Mouse (Mus musculus): ENCODE measurements around the gene 1110051M20Rik. TPM values are rescaled to one million over a fixed set of nuclear protein-coding genes. Genes with fewer than 3 reads are reported as not detected.

The 1110051M20Rik gene
- polyA plus RNA-seq, 1 experiment from 2014 or later = 75.3 TPM

DNA sequence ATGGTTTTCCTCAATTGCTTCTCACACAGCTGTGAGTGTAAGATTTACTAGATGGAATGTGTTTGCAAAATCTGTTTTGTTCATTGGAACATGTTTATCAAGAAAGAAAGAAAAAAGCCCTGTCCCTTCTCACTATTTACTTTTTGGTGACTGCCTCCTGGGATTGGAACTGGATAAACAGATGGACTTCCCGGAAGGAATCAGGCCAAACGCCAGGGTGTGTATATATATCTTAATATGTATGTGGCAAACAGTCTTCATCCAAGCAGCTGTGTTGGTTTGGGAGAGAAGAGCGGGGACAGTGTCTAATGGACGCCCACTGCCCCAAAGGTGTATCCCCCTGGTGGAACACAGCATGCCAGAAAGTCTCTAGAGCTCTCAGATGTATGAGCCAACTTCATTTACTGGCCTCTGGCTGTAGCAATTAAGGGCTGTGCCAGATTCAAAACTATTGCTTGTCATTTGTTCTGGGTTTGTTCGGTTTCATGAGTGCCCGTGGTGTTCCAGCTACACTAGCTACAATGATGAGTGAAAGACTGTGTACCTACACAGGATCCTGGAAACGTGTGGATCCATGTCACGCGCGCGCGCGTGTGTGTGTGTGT is 117.7 kb downstream of the 1110051M20Rik start:
- no peaks in the 10 kb centered on the region for H3K4me1 ChIP-seq (ENCODE audit: control insufficient read depth, insufficient read depth, low read length)
- no peak overlapping the region for H3K4me3 ChIP-seq (ENCODE audit: low read depth, low read length)
- no peaks in the 10 kb centered on the region for H3K36me3 ChIP-seq (ENCODE audit: control insufficient read depth, insufficient read depth, low read length)
- ATAC-seq (ENCODE audit: insufficient number of reproducible peaks, low FRiP score, low TSS enrichment, low read depth) = no peak
- DNase-seq (ENCODE audit: low spot score) = no peak
- H3K27ac ChIP-seq (replicated peaks; ENCODE audit: low read depth, low read length) = no peak overlapping the region
- no peak overlapping the region for H3K9ac ChIP-seq (ENCODE audit: low read length)
- no peaks in the 10 kb centered on the region for H3K27me3 ChIP-seq (ENCODE audit: control insufficient read depth, insufficient read depth, low read length)
- 89% methylated on average over 13 of the region's 13 CpGs for WGBS
- H3K9me3 ChIP-seq (ENCODE audit: control insufficient read depth, low read length) = no peaks in the 10 kb centered on the region
- H3K4me2 ChIP-seq (ENCODE audit: low read depth, severe bottlenecking) = no peak overlapping the region

DNA sequence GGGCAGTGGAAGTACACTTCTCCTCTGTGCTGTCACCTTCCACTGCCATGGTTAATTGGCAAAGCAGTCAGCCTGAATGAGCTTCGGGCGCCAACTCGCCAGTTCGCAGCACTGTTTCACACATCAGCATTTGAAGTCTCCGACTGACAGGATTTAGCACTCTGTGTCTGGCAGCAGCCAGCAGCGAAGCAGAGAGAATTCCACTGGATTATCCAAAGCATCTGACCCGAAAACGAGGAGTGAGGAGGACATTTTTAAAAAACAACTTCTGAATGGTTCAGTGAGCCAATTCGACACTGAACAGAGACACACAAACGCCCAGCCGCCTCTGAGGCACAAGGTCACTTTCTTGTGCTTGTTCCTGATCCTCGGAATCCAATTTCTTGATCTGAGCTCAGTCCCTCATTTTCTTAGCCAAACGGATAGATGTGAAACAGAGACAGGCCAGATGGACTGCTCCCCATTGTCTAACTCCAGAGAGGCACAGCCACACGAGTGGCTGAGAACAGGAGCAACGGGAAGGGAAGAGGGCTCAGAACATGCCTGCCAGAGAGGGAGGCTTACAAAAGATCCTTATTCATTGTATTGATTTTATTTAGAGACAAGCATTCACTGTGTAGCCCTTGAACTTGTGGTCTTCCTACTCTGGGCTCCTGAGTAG is 119.6 kb downstream of the 1110051M20Rik start:
- no peak for ATAC-seq (ENCODE audit: insufficient number of reproducible peaks, low FRiP score, low TSS enrichment, low read depth)
- Histone ChIP-seq H3K4me1 (ENCODE audit: control insufficient read depth, insufficient read depth, low read length) (no peaks in the 10 kb centered on the region), H3K27me3 (ENCODE audit: control insufficient read depth, insufficient read depth, low read length) (no peaks in the 10 kb centered on the region), H3K4me2 (ENCODE audit: low read depth, severe bottlenecking) (no peak overlapping the region), H3K9me3 (ENCODE audit: control insufficient read depth, low read length) (no peaks in the 10 kb centered on the region), H3K4me3 (ENCODE audit: low read depth, low read length) (no peak overlapping the region), H3K9ac (ENCODE audit: low read length) (no peak overlapping the region), H3K36me3 (ENCODE audit: control insufficient read depth, insufficient read depth, low read length) (no peaks in the 10 kb centered on the region), H3K27ac (replicated peaks; ENCODE audit: low read depth, low read length) (no peak overlapping the region)
- no peak for DNase-seq (ENCODE audit: low spot score)
- 65% methylated on average over 15 of the region's 15 CpGs for WGBS

DNA sequence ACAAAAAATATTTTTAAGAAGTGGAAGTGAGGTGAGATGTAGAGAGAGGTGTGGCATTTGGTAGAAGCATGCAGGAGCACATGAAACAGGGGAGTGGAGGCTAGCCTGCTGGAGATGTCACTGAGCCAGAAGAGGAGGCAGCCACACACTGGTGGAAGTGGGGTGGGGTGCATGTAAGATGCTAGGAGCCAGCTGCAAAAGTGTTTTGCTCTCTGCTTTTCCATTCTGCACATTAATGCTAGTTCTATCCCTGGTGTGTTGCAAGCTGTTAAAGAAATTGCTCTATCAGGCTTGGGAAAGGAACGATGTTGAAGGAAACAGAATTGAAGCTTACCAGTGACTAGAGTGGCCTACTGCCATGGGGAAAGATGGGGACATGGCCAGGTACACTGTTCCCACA is 120.2 kb downstream of the 1110051M20Rik start:
- no peak overlapping the region for H3K9ac ChIP-seq (ENCODE audit: low read length)
- no peak overlapping the region for H3K27ac ChIP-seq (replicated peaks; ENCODE audit: low read depth, low read length)
- no peak for ATAC-seq (ENCODE audit: insufficient number of reproducible peaks, low FRiP score, low TSS enrichment, low read depth)
- H3K36me3 ChIP-seq (ENCODE audit: control insufficient read depth, insufficient read depth, low read length) = no peaks in the 10 kb centered on the region
- H3K27me3 ChIP-seq (ENCODE audit: control insufficient read depth, insufficient read depth, low read length) = no peaks in the 10 kb centered on the region
- H3K4me3 ChIP-seq (ENCODE audit: low read depth, low read length) = no peak overlapping the region
- H3K9me3 ChIP-seq (ENCODE audit: control insufficient read depth, low read length) = no peaks in the 10 kb centered on the region
- no peak overlapping the region for H3K4me2 ChIP-seq (ENCODE audit: low read depth, severe bottlenecking)
- H3K4me1 ChIP-seq (ENCODE audit: control insufficient read depth, insufficient read depth, low read length) = no peaks in the 10 kb centered on the region
- DNase-seq (ENCODE audit: low spot score) = no peak
- 85% methylated on average over 1 of the region's 1 CpGs for WGBS

DNA sequence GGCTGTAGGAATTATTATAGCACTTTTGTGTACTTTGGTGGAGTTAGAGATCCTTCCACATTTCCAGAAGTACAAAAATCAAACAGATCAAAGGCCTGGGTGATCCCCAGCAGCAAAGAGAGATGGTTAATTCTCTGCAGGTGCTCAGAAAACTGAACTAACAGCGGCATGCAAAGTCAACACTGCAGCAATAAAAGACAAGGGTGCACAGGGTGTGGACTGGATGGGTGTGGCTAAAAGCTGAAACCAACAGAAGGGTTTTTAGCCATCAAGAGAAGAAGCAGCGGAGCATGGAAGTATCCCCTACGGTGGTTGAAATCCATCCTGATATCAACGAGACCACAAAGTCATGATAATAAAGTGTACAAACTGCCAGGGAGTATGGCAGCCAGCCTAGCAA is 122.0 kb downstream of the 1110051M20Rik start:
- no peaks in the 10 kb centered on the region for H3K9me3 ChIP-seq (ENCODE audit: control insufficient read depth, low read length)
- no peak for DNase-seq (ENCODE audit: low spot score)
- H3K4me2 ChIP-seq (ENCODE audit: low read depth, severe bottlenecking) = no peak overlapping the region
- H3K4me3 ChIP-seq (ENCODE audit: low read depth, low read length) = no peak overlapping the region
- no peaks in the 10 kb centered on the region for H3K27me3 ChIP-seq (ENCODE audit: control insufficient read depth, insufficient read depth, low read length)
- H3K9ac ChIP-seq (ENCODE audit: low read length) = no peak overlapping the region
- 86% methylated on average over 4 of the region's 4 CpGs for WGBS
- H3K4me1 ChIP-seq (ENCODE audit: control insufficient read depth, insufficient read depth, low read length) = no peaks in the 10 kb centered on the region
- no peak overlapping the region for H3K27ac ChIP-seq (replicated peaks; ENCODE audit: low read depth, low read length)
- no peak for ATAC-seq (ENCODE audit: insufficient number of reproducible peaks, low FRiP score, low TSS enrichment, low read depth)
- no peaks in the 10 kb centered on the region for H3K36me3 ChIP-seq (ENCODE audit: control insufficient read depth, insufficient read depth, low read length)

GRCm38 (mm10) chr2:91321923-91322322 is 122.6 kb downstream of the 1110051M20Rik start:
- no peaks in the 10 kb centered on the region for H3K9me3 ChIP-seq (ENCODE audit: control insufficient read depth, low read length)
- no peak overlapping the region for H3K4me2 ChIP-seq (ENCODE audit: low read depth, severe bottlenecking)
- no peak overlapping the region for H3K9ac ChIP-seq (ENCODE audit: low read length)
- H3K27ac ChIP-seq (replicated peaks; ENCODE audit: low read depth, low read length) = no peak overlapping the region
- WGBS = 91% methylated on average over 2 of the region's 2 CpGs
- no peaks in the 10 kb centered on the region for H3K36me3 ChIP-seq (ENCODE audit: control insufficient read depth, insufficient read depth, low read length)
- no peak for ATAC-seq (ENCODE audit: insufficient number of reproducible peaks, low FRiP score, low TSS enrichment, low read depth)
- no peaks in the 10 kb centered on the region for H3K4me1 ChIP-seq (ENCODE audit: control insufficient read depth, insufficient read depth, low read length)
- DNase-seq (ENCODE audit: low spot score) = no peak
- no peak overlapping the region for H3K4me3 ChIP-seq (ENCODE audit: low read depth, low read length)
- no peaks in the 10 kb centered on the region for H3K27me3 ChIP-seq (ENCODE audit: control insufficient read depth, insufficient read depth, low read length)

DNA sequence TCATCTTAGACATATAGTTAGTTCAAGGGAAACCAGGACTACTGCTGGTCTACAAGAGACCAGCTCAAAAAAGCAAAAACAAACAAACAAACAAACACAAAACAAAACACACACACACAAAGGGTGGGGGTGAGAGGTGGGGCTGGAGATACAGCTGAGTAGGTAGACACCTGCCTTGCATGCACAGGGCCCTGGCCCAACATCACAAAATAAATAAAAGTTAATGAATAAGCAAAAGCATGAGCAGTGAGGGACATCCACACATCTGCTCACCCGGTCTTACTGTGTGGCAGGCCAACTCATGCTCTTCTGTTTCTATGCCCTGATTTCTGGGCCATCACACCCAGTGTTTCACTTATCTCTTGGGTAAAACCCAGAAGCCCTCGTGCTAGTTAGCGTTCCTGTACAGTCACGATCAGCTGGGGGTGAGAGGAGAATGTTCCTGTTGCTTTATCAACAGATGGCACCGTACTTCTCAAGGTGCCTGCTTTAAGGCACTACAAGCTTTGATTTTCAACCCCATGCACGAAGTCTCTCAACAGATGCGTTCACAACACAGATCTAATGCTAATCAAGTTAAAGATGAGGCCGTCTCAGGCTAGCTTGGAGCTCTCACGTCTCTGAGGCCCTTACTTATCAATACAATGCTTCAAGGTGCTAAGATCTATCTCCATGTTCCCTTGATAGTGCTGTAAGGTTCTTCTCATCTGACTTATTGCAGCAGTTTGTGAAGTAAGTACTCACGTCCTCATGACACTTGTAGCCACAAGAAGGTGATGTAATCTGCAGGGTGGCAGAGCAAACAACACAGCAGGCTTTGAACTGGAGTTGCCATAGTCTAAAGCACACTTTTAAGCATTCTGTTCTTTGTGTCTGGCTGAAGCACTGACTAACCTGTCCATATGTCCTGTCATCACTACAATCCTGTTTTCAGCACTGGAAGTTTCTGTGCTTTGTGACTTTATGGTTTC is 123.7 kb downstream of the 1110051M20Rik start:
- DNase-seq (ENCODE audit: low spot score) (no peak), ATAC-seq (ENCODE audit: insufficient number of reproducible peaks, low FRiP score, low TSS enrichment, low read depth) (no peak)
- H3K4me1 ChIP-seq (ENCODE audit: control insufficient read depth, insufficient read depth, low read length) = no peaks in the 10 kb centered on the region
- no peaks in the 10 kb centered on the region for H3K27me3 ChIP-seq (ENCODE audit: control insufficient read depth, insufficient read depth, low read length)
- H3K9me3 ChIP-seq (ENCODE audit: control insufficient read depth, low read length) = no peaks in the 10 kb centered on the region
- H3K4me3 ChIP-seq (ENCODE audit: low read depth, low read length) = no peak overlapping the region
- no peak overlapping the region for H3K9ac ChIP-seq (ENCODE audit: low read length)
- no peak overlapping the region for H3K4me2 ChIP-seq (ENCODE audit: low read depth, severe bottlenecking)
- H3K36me3 ChIP-seq (ENCODE audit: control insufficient read depth, insufficient read depth, low read length) = no peaks in the 10 kb centered on the region
- H3K27ac ChIP-seq (replicated peaks; ENCODE audit: low read depth, low read length) = no peak overlapping the region
- 81% methylated on average over 10 of the region's 10 CpGs for WGBS

GRCm38 (mm10) chr2:91314184-91314583 is 130.3 kb downstream of the 1110051M20Rik start:
- no peak for DNase-seq (ENCODE audit: low spot score)
- WGBS = 81% methylated on average over 7 of the region's 7 CpGs

DNA sequence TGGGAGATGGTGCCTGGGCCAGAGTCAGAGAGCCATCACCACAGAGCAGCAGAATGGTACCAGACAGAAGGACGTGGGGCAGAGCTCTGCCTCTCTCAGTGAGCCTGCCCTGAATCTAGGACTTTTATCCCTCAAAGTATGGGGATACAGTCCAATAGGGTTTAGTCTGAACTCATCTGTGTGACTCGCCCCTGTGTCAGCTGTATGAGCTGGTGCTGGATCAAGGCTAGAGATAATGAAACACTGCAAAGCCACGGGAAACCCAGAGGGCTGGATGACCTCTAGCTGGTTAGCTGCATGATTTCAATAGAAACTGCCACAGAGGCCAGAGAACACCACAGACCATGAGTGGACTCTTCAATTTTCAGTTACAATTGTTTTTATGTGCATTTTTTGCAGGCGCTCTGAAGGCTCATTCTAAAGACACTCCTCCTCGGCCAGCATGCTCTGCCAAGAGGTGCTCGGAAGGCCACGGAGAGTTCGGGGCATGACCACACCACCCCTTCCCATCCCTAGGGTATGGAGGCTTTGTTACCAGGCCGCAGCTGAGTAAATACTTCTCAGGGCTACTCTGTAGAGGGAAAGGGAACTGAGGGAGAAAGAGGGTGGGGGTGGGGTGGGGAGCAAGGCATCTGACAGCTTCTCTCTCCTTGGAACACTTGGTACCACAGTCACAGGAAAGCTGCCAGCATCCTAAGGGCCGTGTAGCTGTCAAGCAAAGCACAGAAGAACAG is 131.8 kb downstream of the 1110051M20Rik start:
- Histone ChIP-seq H3K4me3 (ENCODE audit: low read depth, low read length) (no peak overlapping the region), H3K9me3 (ENCODE audit: control insufficient read depth, low read length) (no peaks in the 10 kb centered on the region), H3K4me1 (ENCODE audit: control insufficient read depth, insufficient read depth, low read length) (peaks cover 4% of the 10 kb centered on the region; the same call in 1 of the 2 replicates), H3K4me2 (ENCODE audit: low read depth, severe bottlenecking) (no peak overlapping the region), H3K9ac (ENCODE audit: low read length) (no peak overlapping the region), H3K36me3 (ENCODE audit: control insufficient read depth, insufficient read depth, low read length) (no peaks in the 10 kb centered on the region), H3K27me3 (ENCODE audit: control insufficient read depth, insufficient read depth, low read length) (no peaks in the 10 kb centered on the region), H3K27ac (replicated peaks; ENCODE audit: low read depth, low read length) (no peak overlapping the region)
- ATAC-seq (ENCODE audit: insufficient number of reproducible peaks, low FRiP score, low TSS enrichment, low read depth) (no peak), DNase-seq (ENCODE audit: low spot score) (no peak)
- WGBS = 75% methylated on average over 10 of the region's 10 CpGs

More at GRCm38 (mm10) chr2:91314184-91314583, 130.3 kb downstream of the 1110051M20Rik start:
- Histone ChIP-seq H3K27ac (replicated peaks; ENCODE audit: low read depth, low read length) (no peak overlapping the region), H3K4me1 (ENCODE audit: control insufficient read depth, insufficient read depth, low read length) (no peaks in the 10 kb centered on the region), H3K9ac (ENCODE audit: low read length) (no peak overlapping the region), H3K36me3 (ENCODE audit: control insufficient read depth, insufficient read depth, low read length) (no peaks in the 10 kb centered on the region), H3K4me3 (ENCODE audit: low read depth, low read length) (no peak overlapping the region), H3K9me3 (ENCODE audit: control insufficient read depth, low read length) (no peaks in the 10 kb centered on the region), H3K4me2 (ENCODE audit: low read depth, severe bottlenecking) (no peak overlapping the region), H3K27me3 (ENCODE audit: control insufficient read depth, insufficient read depth, low read length) (no peaks in the 10 kb centered on the region)
- no peak for ATAC-seq (ENCODE audit: insufficient number of reproducible peaks, low FRiP score, low TSS enrichment, low read depth)

Data from limb, embryonic 11.5 days (tissue).